Mouse (Mus musculus): Measurements from ENCODE around the gene Noxa1. TPM values are rescaled to one million over a fixed set of nuclear protein-coding genes. Genes with fewer than 3 reads are reported as not detected.

Gene Noxa1
- polyA plus RNA-seq, 1 experiment, result not detected

DNA sequence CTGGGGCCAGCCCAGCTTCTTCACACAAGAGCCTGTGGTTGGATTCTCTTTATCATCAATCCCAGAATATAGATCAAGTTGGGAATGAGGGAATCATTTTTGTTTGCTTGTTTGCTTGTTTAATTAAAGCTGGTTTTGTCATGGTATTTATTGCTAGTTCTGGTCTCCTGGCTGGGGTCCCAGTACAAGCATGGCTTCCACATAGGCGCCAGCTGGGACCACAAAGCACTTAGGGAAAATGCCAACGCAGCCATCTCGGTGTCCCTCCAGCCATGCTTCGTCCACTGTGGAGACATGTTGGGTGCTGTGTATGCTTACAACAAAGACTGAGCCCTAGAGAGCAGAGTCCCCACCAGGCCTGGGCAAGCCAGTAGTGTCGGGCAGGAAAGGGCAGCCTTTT, 9.4 kb downstream of the Noxa1 start:
- Histone ChIP-seq H3K4me3 (ENCODE audit: insufficient read depth, poor library complexity, severe bottlenecking) (no peak overlapping the region), H3K27me3 (ENCODE audit: control insufficient read depth, insufficient read depth, insufficient read length) (peaks cover 60% of the 10 kb centered on the region), H3K79me3 (ENCODE audit: low read depth) (no peaks in the 10 kb centered on the region), H3K79me2 (ENCODE audit: control insufficient read depth, insufficient read depth) (no peaks in the 10 kb centered on the region), H3K36me3 (ENCODE audit: control insufficient read depth, insufficient read depth) (no peaks in the 10 kb centered on the region), H3ac (ENCODE audit: control insufficient read depth, insufficient read length, low read depth) (no peak overlapping the region)
- TF ChIP-seq MYOG (IDR thresholded peaks at IDR 0.05; ENCODE audit: control insufficient read depth, extremely low read depth, insufficient read length), result no peak
- TF ChIP-seq CEBPB (IDR thresholded peaks at IDR 0.05; ENCODE audit: low read depth), result no peak
- TF ChIP-seq CTCF (IDR thresholded peaks at IDR 0.05; ENCODE audit: control insufficient read depth, insufficient read depth, insufficient read length), result no peak
- TF ChIP-seq FOSL1 (IDR thresholded peaks at IDR 0.05; ENCODE audit: insufficient read depth, low read length, poor library complexity, severe bottlenecking), result no peak
- no peak for TF ChIP-seq MYOD1 (IDR thresholded peaks at IDR 0.05; ENCODE audit: control insufficient read depth, insufficient read length, low read depth)
- TF ChIP-seq MAX (IDR thresholded peaks at IDR 0.05), result no peak
- TF ChIP-seq USF1 (IDR thresholded peaks at IDR 0.05; ENCODE audit: low read depth), result no peak

DNA sequence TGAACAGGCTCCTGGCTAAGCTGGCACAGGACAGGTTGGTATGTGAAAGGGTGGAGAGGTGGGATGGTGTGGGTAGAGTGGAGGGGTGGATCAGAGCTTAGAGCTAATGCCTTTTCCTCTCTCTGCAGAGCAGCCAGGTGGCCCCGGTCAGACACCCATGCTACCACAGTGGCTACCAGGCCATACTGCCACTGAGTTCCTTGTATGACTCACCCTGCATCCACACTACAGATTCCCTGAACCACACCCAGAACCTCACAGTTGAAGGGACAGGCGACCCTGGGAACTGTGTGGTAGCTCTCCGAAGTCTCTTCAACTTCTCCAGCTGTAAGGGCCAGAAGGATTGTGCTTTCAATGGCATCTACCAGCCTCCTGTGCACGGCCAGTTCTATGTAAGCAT, 11.3 kb downstream of the Noxa1 start:
- TF ChIP-seq CEBPB (IDR thresholded peaks at IDR 0.05; ENCODE audit: low read depth) (no peak), USF1 (IDR thresholded peaks at IDR 0.05; ENCODE audit: low read depth) (no peak), MYOD1 (IDR thresholded peaks at IDR 0.05; ENCODE audit: control insufficient read depth, insufficient read length, low read depth) (no peak), MYOG (IDR thresholded peaks at IDR 0.05; ENCODE audit: control insufficient read depth, extremely low read depth, insufficient read length) (no peak), CTCF (IDR thresholded peaks at IDR 0.05; ENCODE audit: control insufficient read depth, insufficient read depth, insufficient read length) (no peak), FOSL1 (IDR thresholded peaks at IDR 0.05; ENCODE audit: insufficient read depth, low read length, poor library complexity, severe bottlenecking) (no peak), MAX (IDR thresholded peaks at IDR 0.05) (no peak)
- Histone ChIP-seq H3K27me3 (ENCODE audit: control insufficient read depth, insufficient read depth, insufficient read length) (peaks cover 71% of the 10 kb centered on the region), H3K36me3 (ENCODE audit: control insufficient read depth, insufficient read depth) (no peaks in the 10 kb centered on the region), H3K79me3 (ENCODE audit: low read depth) (no peaks in the 10 kb centered on the region), H3K4me3 (ENCODE audit: insufficient read depth, poor library complexity, severe bottlenecking) (no peak overlapping the region), H3K79me2 (ENCODE audit: control insufficient read depth, insufficient read depth) (no peaks in the 10 kb centered on the region), H3ac (ENCODE audit: control insufficient read depth, insufficient read length, low read depth) (no peak overlapping the region)

DNA sequence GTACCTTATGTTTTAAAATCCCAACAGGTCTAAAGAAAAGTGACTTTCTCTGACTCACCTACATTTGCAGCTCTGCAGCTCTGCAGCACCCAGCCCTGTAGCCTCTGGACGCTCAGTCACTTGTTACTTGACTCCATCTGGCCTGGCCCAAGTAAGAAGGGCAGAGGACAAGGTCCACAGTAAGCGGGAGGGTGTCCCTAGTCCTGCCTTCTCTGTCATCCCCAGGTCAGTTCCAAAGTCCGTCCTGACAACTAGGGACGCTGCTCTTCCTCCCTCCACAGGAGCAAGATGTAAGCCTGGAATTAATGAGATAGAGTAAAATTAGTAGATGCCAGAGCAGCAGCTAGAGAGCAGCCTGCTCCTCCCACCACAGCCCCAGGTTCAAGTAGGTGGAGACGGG, 14.9 kb downstream of the Noxa1 start, which contains the start of gene Entpd8:
Entpd8 (plus strand) TSS at position 229 of the 400 bp plus-strand sequence.
- Histone ChIP-seq H3K27me3 (ENCODE audit: control insufficient read depth, insufficient read depth, insufficient read length) (peaks cover 61% of the 10 kb centered on the region), H3K4me3 (ENCODE audit: insufficient read depth, poor library complexity, severe bottlenecking) (no peak within 1 kb of the TSS), H3K79me3 (ENCODE audit: low read depth) (no peaks in the 10 kb centered on the region), H3ac (ENCODE audit: control insufficient read depth, insufficient read length, low read depth) (no peak within 1 kb of the TSS), H3K36me3 (ENCODE audit: control insufficient read depth, insufficient read depth) (no peaks in the 10 kb centered on the region), H3K79me2 (ENCODE audit: control insufficient read depth, insufficient read depth) (no peaks in the 10 kb centered on the region)
- TF ChIP-seq CTCF (IDR thresholded peaks at IDR 0.05; ENCODE audit: control insufficient read depth, insufficient read depth, insufficient read length), result no peak
- TF ChIP-seq MYOG (IDR thresholded peaks at IDR 0.05; ENCODE audit: control insufficient read depth, extremely low read depth, insufficient read length), result no peak
- no peak for TF ChIP-seq MYOD1 (IDR thresholded peaks at IDR 0.05; ENCODE audit: control insufficient read depth, insufficient read length, low read depth)
- no peak for TF ChIP-seq USF1 (IDR thresholded peaks at IDR 0.05; ENCODE audit: low read depth)
- TF ChIP-seq FOSL1 (IDR thresholded peaks at IDR 0.05; ENCODE audit: insufficient read depth, low read length, poor library complexity, severe bottlenecking), result no peak
- no peak for TF ChIP-seq MAX (IDR thresholded peaks at IDR 0.05)
- TF ChIP-seq CEBPB (IDR thresholded peaks at IDR 0.05; ENCODE audit: low read depth), result no peak

DNA sequence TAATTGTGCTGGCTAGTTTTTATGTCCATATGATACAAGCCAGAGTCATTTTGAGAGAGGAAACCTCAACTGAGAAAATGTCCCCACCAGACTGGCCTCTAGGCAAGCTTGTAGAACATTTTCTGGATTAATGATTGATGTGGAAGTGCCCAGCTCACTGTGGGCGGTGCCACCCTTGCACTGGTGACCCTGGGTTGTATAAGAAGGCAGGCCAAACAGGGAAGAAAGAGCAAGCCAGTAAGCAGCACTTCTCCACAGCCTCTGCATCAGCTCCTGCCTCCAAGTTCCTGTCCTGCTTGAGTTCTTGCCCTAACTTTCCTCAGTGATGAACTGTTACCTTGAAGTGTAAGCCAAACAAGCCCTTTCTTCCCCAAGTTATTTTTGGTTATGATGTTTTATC, 16.0 kb downstream of the Noxa1 start:
- TF ChIP-seq CTCF (IDR thresholded peaks at IDR 0.05; ENCODE audit: control insufficient read depth, insufficient read depth, insufficient read length), result no peak
- no peak for TF ChIP-seq MYOG (IDR thresholded peaks at IDR 0.05; ENCODE audit: control insufficient read depth, extremely low read depth, insufficient read length)
- peaks cover 54% of the 10 kb centered on the region for H3K27me3 ChIP-seq (ENCODE audit: control insufficient read depth, insufficient read depth, insufficient read length)

DNA sequence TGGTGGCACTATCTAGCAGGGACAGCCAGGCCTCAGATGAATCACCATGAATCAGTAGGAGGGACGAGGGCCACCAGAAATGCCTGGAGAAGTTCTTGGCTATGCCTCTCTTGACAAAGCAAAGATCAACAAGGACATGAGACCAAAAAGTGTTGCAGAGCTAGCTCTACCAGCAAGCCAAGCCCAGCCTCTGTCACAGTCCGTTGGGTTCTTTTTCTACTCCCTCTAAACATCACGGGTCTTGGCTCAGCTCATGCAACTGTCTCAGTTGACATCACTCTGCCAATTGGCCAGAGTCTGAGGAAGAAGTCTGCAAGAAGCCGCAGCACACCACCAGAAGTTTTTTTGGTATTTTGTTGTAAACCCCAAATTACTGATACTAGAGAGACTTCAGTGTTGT, 19.4 kb downstream of the Noxa1 start:
- H3ac ChIP-seq (ENCODE audit: control insufficient read depth, insufficient read length, low read depth), result no peak overlapping the region

More for the DNA sequence above, 16.0 kb downstream of the Noxa1 start:
- Histone ChIP-seq H3ac (ENCODE audit: control insufficient read depth, insufficient read length, low read depth) (no peak overlapping the region), H3K4me3 (ENCODE audit: insufficient read depth, poor library complexity, severe bottlenecking) (no peak overlapping the region), H3K79me2 (ENCODE audit: control insufficient read depth, insufficient read depth) (no peaks in the 10 kb centered on the region), H3K79me3 (ENCODE audit: low read depth) (no peaks in the 10 kb centered on the region), H3K36me3 (ENCODE audit: control insufficient read depth, insufficient read depth) (no peaks in the 10 kb centered on the region)

DNA sequence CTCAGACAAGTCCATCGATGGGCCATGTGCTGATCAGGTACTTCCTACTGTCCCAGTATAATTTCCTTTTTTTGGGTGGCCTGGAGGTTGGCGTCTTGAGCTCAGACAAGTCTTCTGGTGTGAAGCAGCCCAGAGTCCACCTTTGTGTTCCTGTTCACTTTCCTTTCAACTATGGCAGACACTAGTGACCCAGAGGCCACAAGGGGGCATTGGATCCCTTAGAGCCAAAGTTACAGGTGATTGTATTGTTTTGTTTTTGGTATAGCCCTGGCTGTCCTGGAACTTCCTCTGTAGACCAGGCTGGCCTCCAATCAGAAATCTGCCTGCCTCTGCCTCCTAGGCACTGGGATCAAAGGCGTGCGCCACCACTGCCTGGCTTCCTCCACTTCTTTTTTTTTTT, 22.6 kb downstream of the Noxa1 start:
- Histone ChIP-seq H3K36me3 (ENCODE audit: control insufficient read depth, insufficient read depth) (no peaks in the 10 kb centered on the region), H3K27me3 (ENCODE audit: control insufficient read depth, insufficient read depth, insufficient read length) (peaks cover 10% of the 10 kb centered on the region), H3K79me2 (ENCODE audit: control insufficient read depth, insufficient read depth) (no peaks in the 10 kb centered on the region), H3ac (ENCODE audit: control insufficient read depth, insufficient read length, low read depth) (no peak overlapping the region), H3K79me3 (ENCODE audit: low read depth) (no peaks in the 10 kb centered on the region), H3K4me3 (ENCODE audit: insufficient read depth, poor library complexity, severe bottlenecking) (no peak overlapping the region)
- TF ChIP-seq USF1 (IDR thresholded peaks at IDR 0.05; ENCODE audit: low read depth) (no peak), CEBPB (IDR thresholded peaks at IDR 0.05; ENCODE audit: low read depth) (no peak), MYOD1 (IDR thresholded peaks at IDR 0.05; ENCODE audit: control insufficient read depth, insufficient read length, low read depth) (no peak), MAX (IDR thresholded peaks at IDR 0.05) (no peak), FOSL1 (IDR thresholded peaks at IDR 0.05; ENCODE audit: insufficient read depth, low read length, poor library complexity, severe bottlenecking) (no peak), CTCF (IDR thresholded peaks at IDR 0.05; ENCODE audit: control insufficient read depth, insufficient read depth, insufficient read length) (no peak), MYOG (IDR thresholded peaks at IDR 0.05; ENCODE audit: control insufficient read depth, extremely low read depth, insufficient read length) (no peak)

More for the DNA sequence above, 19.4 kb downstream of the Noxa1 start:
- Histone ChIP-seq H3K27me3 (ENCODE audit: control insufficient read depth, insufficient read depth, insufficient read length) (peaks cover 19% of the 10 kb centered on the region), H3K36me3 (ENCODE audit: control insufficient read depth, insufficient read depth) (no peaks in the 10 kb centered on the region), H3K79me3 (ENCODE audit: low read depth) (no peaks in the 10 kb centered on the region), H3K79me2 (ENCODE audit: control insufficient read depth, insufficient read depth) (no peaks in the 10 kb centered on the region), H3K4me3 (ENCODE audit: insufficient read depth, poor library complexity, severe bottlenecking) (no peak overlapping the region)
- TF ChIP-seq FOSL1 (IDR thresholded peaks at IDR 0.05; ENCODE audit: insufficient read depth, low read length, poor library complexity, severe bottlenecking), result no peak
- no peak for TF ChIP-seq USF1 (IDR thresholded peaks at IDR 0.05; ENCODE audit: low read depth)
- TF ChIP-seq MYOD1 (IDR thresholded peaks at IDR 0.05; ENCODE audit: control insufficient read depth, insufficient read length, low read depth), result no peak
- no peak for TF ChIP-seq MYOG (IDR thresholded peaks at IDR 0.05; ENCODE audit: control insufficient read depth, extremely low read depth, insufficient read length)
- no peak for TF ChIP-seq MAX (IDR thresholded peaks at IDR 0.05)
- no peak for TF ChIP-seq CTCF (IDR thresholded peaks at IDR 0.05; ENCODE audit: control insufficient read depth, insufficient read depth, insufficient read length)
- no peak for TF ChIP-seq CEBPB (IDR thresholded peaks at IDR 0.05; ENCODE audit: low read depth)

All from C2C12 (cell line).